Mouse (Mus musculus): ENCODE measurements around the gene Olfr706.

DNA sequence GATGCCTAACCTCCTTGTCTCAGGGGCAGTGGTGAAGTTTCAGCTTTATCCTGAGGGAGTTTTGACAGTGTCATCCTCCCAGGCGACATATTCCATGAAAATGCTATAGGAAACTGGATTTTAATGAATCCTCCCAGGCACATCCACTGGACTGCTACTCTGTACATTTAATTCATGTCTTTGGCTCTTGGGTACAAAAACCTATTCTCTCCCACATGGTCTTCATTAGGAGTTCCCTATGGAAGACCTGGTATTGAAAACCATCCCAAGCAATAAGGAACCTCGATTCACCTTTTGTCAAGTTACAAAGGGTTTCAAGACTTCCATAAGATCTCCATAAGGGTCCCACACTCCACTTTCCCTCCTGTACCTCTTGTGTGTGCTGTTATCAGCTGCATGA is at the start of gene Olfr706:
- TF ChIP-seq POLR2A (IDR thresholded peaks at IDR 0.05; ENCODE audit: insufficient read depth, low read depth, low read length): no peak
- TF ChIP-seq CTCF (IDR thresholded peaks at IDR 0.05; ENCODE audit: insufficient read depth, low read depth, low read length): no peak
